Mouse (Mus musculus) embryonic facial prominence, embryonic 13.5 days (tissue): Measurements from ENCODE around the gene Olfr1260. TPM values are rescaled to one million over a fixed set of nuclear protein-coding genes. Genes with fewer than 3 reads are reported as not detected.

Experiments used
- ATAC-seq: fragments of 200-750 bp; cut with Nextera tagmentation; 2 replicates; pipeline ENCODE4 v1.8.0; 2017; ENCODE audit warnings: low read depth; ENCODE audit not compliant: insufficient number of reproducible peaks, insufficient read depth, low FRiP score, low TSS enrichment
- H3K27ac ChIP-seq: fragments of 300-500 bp; sonication (generic); 2 replicates; pipeline ENCODE4 v1.5.1; 2015; ENCODE audit warnings: moderate library complexity, mild to moderate bottlenecking, inconsistent platforms
- H3K27me3 ChIP-seq: fragments of 300-500 bp; sonication (generic); 2 replicates; pipeline ENCODE4 v1.6.1; 2015; ENCODE audit warnings: mild to moderate bottlenecking, inconsistent platforms
- H3K36me3 ChIP-seq: fragments of 300-500 bp; sonication (generic); 2 replicates; pipeline ENCODE4 v1.6.1; 2015; ENCODE audit warnings: mild to moderate bottlenecking, inconsistent platforms
- H3K4me1 ChIP-seq: fragments of 300-500 bp; sonication (generic); 2 replicates; pipeline ENCODE4 v1.6.1; 2015; ENCODE audit warnings: inconsistent platforms
- H3K4me2 ChIP-seq: fragments of 300-500 bp; sonication (generic); 2 replicates; pipeline ENCODE4 v1.6.1; 2015; ENCODE audit warnings: moderate library complexity, mild to moderate bottlenecking, inconsistent platforms
- H3K4me3 ChIP-seq: fragments of 300-500 bp; sonication (generic); 2 replicates; pipeline ENCODE4 v1.5.1; 2015; ENCODE audit warnings: mild to moderate bottlenecking, inconsistent platforms
- H3K9ac ChIP-seq: fragments of 300-500 bp; sonication (generic); 2 replicates; pipeline ENCODE4 v1.6.1; 2015; ENCODE audit warnings: mild to moderate bottlenecking, inconsistent platforms
- H3K9me3 ChIP-seq: fragments of 300-500 bp; sonication (generic); 2 replicates; pipeline ENCODE4 v1.6.1; 2016; ENCODE audit warnings: inconsistent platforms
- WGBS: fragments of 180-500 bp; shearing (Covaris S2); methylation state at CpG from one replicate; pipeline ENCODE4 v1.1.7; 2015; ENCODE audit warnings: mixed read lengths; 5-methylcytosine and 5-hydroxymethylcytosine counted together
- polyA plus RNA-seq: library from polyadenylated mRNA; unstranded; fragments of >200 nt; fragmentation: Nextera tagmentation; extraction: Ambion mirVana; gene quantifications from 2 replicates; pipeline ENCODE4 v1.2.1, GENCODE M21; 2015

Gene Olfr1260
- not detected in 2 replicates for polyA plus RNA-seq

GRCm38 (mm10) chr2:89974184-89974583 lies at the start of gene Olfr1260:
Gene Olfr1260, plus strand, starts transcription at chr2:89974340.
- WGBS: 54% methylated on average over 2 of the region's 2 CpGs
- no peak within 1 kb of the TSS for H3K27ac ChIP-seq
- no peaks in the 10 kb centered on the region for H3K36me3 ChIP-seq
- no peak within 1 kb of the TSS for H3K4me3 ChIP-seq
- ATAC-seq: no peak
- H3K4me2 ChIP-seq: no peak within 1 kb of the TSS
- no peaks in the 10 kb centered on the region for H3K4me1 ChIP-seq
- no peaks in the 10 kb centered on the region for H3K9me3 ChIP-seq
- H3K27me3 ChIP-seq: no peaks in the 10 kb centered on the region
- no peak within 1 kb of the TSS for H3K9ac ChIP-seq

GRCm38 (mm10) chr2:89927009-89927408 lies 47.1 kb upstream of the Olfr1260 start, which contains the start of gene Olfr1258:
Gene Olfr1258, plus strand, starts transcription at chr2:89927309.
- Histone ChIP-seq H3K27ac (no peak within 1 kb of the TSS), H3K36me3 (no peaks in the 10 kb centered on the region), H3K4me2 (no peak within 1 kb of the TSS), H3K9me3 (no peaks in the 10 kb centered on the region), H3K4me3 (no peak within 1 kb of the TSS), H3K27me3 (no peaks in the 10 kb centered on the region), H3K4me1 (no peaks in the 10 kb centered on the region), H3K9ac (no peak within 1 kb of the TSS)
- no peak for ATAC-seq

- ATAC-seq: no peak
- Histone ChIP-seq H3K9me3 (no peaks in the 10 kb centered on the region), H3K4me2 (no peak within 1 kb of the TSS), H3K27ac (no peak within 1 kb of the TSS), H3K27me3 (no peaks in the 10 kb centered on the region), H3K36me3 (no peaks in the 10 kb centered on the region), H3K4me1 (no peaks in the 10 kb centered on the region), H3K4me3 (no peak within 1 kb of the TSS), H3K9ac (no peak within 1 kb of the TSS)
- 81% methylated on average over 5 of the region's 5 CpGs for WGBS
These were observed 25.6 kb upstream of the Olfr1260 start, which contains the start of gene Olfr1259 for GRCm38 (mm10) chr2:89948564-89948963. Gene Olfr1259, minus strand, starts transcription at chr2:89948664.

- no peaks in the 10 kb centered on the region for H3K9me3 ChIP-seq
- H3K4me3 ChIP-seq: no peak overlapping the region
- no peak overlapping the region for H3K9ac ChIP-seq
- H3K27me3 ChIP-seq: no peaks in the 10 kb centered on the region
- H3K4me1 ChIP-seq: no peaks in the 10 kb centered on the region
- H3K27ac ChIP-seq: no peak overlapping the region
- H3K4me2 ChIP-seq: no peak overlapping the region
- 83% methylated on average over 2 of the region's 2 CpGs for WGBS
- H3K36me3 ChIP-seq: no peaks in the 10 kb centered on the region
- no peak for ATAC-seq
These were observed 3.6 kb downstream of the Olfr1260 start for GRCm38 (mm10) chr2:89977709-89978108.

GRCm38 (mm10) chr2:89990921-89991320 lies 16.8 kb downstream of the Olfr1260 start, which contains the start of gene Olfr1261:
Gene Olfr1261, plus strand, starts transcription at chr2:89991221.
- Histone ChIP-seq H3K27me3 (no peaks in the 10 kb centered on the region), H3K4me2 (no peak within 1 kb of the TSS), H3K4me3 (no peak within 1 kb of the TSS), H3K9ac (no peak within 1 kb of the TSS), H3K36me3 (no peaks in the 10 kb centered on the region), H3K9me3 (no peaks in the 10 kb centered on the region), H3K4me1 (no peaks in the 10 kb centered on the region), H3K27ac (no peak within 1 kb of the TSS)
- no peak for ATAC-seq

GRCm38 (mm10) chr2:89999845-90000244 lies 25.7 kb downstream of the Olfr1260 start, which contains the start of gene Olfr1262:
Gene Olfr1262, plus strand, starts transcription at chr2:90000145.
- Histone ChIP-seq H3K9me3 (no peaks in the 10 kb centered on the region), H3K4me2 (no peak within 1 kb of the TSS), H3K27me3 (no peaks in the 10 kb centered on the region), H3K4me1 (no peaks in the 10 kb centered on the region), H3K36me3 (no peaks in the 10 kb centered on the region), H3K4me3 (no peak within 1 kb of the TSS), H3K27ac (no peak within 1 kb of the TSS), H3K9ac (no peak within 1 kb of the TSS)
- no peak for ATAC-seq

GRCm38 (mm10) chr2:90011831-90012230 lies 37.7 kb downstream of the Olfr1260 start, which contains the start of gene Olfr1263:
Gene Olfr1263, plus strand, starts transcription at chr2:90012131.
- Histone ChIP-seq H3K27me3 (no peaks in the 10 kb centered on the region), H3K4me2 (no peak within 1 kb of the TSS), H3K4me1 (no peaks in the 10 kb centered on the region), H3K4me3 (no peak within 1 kb of the TSS), H3K9ac (no peak within 1 kb of the TSS), H3K27ac (no peak within 1 kb of the TSS), H3K36me3 (no peaks in the 10 kb centered on the region), H3K9me3 (no peaks in the 10 kb centered on the region)
- WGBS: 80% methylated on average over 2 of the region's 2 CpGs
- no peak for ATAC-seq

GRCm38 (mm10) chr2:90025477-90025876 lies 51.3 kb downstream of the Olfr1260 start, which contains the start of gene Olfr1264:
Gene Olfr1264, minus strand, starts transcription at chr2:90025577.
- 18% methylated on average over 2 of the region's 2 CpGs for WGBS
- Histone ChIP-seq H3K4me1 (no peaks in the 10 kb centered on the region), H3K4me2 (no peak within 1 kb of the TSS), H3K27ac (no peak within 1 kb of the TSS), H3K9me3 (no peaks in the 10 kb centered on the region), H3K36me3 (no peaks in the 10 kb centered on the region), H3K27me3 (no peaks in the 10 kb centered on the region), H3K4me3 (no peak within 1 kb of the TSS), H3K9ac (no peak within 1 kb of the TSS)
- ATAC-seq: no peak

Other genes with a start within 250 kb of the Olfr1260 start
- gene Olfr1252, start 249.3 kb upstream of the Olfr1260 start, polyA plus RNA-seq: not detected in 2 replicates
- not detected in 2 replicates for gene Olfr1253, start 217.2 kb upstream of the Olfr1260 start, polyA plus RNA-seq
- not detected in 2 replicates for gene Olfr1254, start 180.7 kb upstream of the Olfr1260 start, polyA plus RNA-seq
- not detected in 2 replicates for gene Olfr1255, start 162.3 kb upstream of the Olfr1260 start, polyA plus RNA-seq
- not detected in 2 replicates for gene Olfr1256, start 132.8 kb upstream of the Olfr1260 start, polyA plus RNA-seq
- gene Olfr48, start 126.1 kb upstream of the Olfr1260 start, polyA plus RNA-seq: not detected in 2 replicates
- gene Olfr1257, start 95.9 kb upstream of the Olfr1260 start, polyA plus RNA-seq: not detected in 2 replicates
- 0.19 TPM in 1 of 2 replicates, not detected in the other for gene Olfr1258, start 47.0 kb upstream of the Olfr1260 start, polyA plus RNA-seq
- not detected in 2 replicates for gene Olfr1259, start 25.7 kb upstream of the Olfr1260 start, polyA plus RNA-seq
- gene Olfr1261, start 16.9 kb downstream of the Olfr1260 start, polyA plus RNA-seq: not detected in 2 replicates
- gene Olfr1262, start 25.8 kb downstream of the Olfr1260 start, polyA plus RNA-seq: not detected in 2 replicates
- gene Olfr1263, start 37.8 kb downstream of the Olfr1260 start, polyA plus RNA-seq: not detected in 2 replicates
- 0.15 TPM in 1 of 2 replicates, not detected in the other for gene Olfr1264, start 51.2 kb downstream of the Olfr1260 start, polyA plus RNA-seq
- gene Olfr1265, start 61.0 kb downstream of the Olfr1260 start, polyA plus RNA-seq: not detected in 2 replicates
- not detected in 2 replicates for gene Olfr140, start 89.3 kb downstream of the Olfr1260 start, polyA plus RNA-seq
- 0.13 TPM in 1 of 2 replicates, not detected in the other for gene Olfr1269, start 147.1 kb downstream of the Olfr1260 start, polyA plus RNA-seq
- gene Olfr32, start 168.0 kb downstream of the Olfr1260 start, polyA plus RNA-seq: 0.15 and 0.22 TPM in 2 replicates
- not detected in 2 replicates for gene Olfr1270, start 178.8 kb downstream of the Olfr1260 start, polyA plus RNA-seq